Mouse (Mus musculus) neural tube, embryonic 14.5 days (tissue): Measurements from ENCODE around the gene Sh2b1. TPM values are rescaled to one million over a fixed set of nuclear protein-coding genes. Genes with fewer than 3 reads are reported as not detected.
A peak's percentile ranks its signal among the peaks of the same experiment; 100 is the strongest.

ENCODE experiments used
- ATAC-seq: fragments of 200-750 bp; cut with Nextera tagmentation; 2 replicates; pipeline ENCODE4 v1.8.0; 2017; ENCODE audit warnings: low read depth, mild to moderate bottlenecking, moderate TSS enrichment, moderate library complexity
- H3K27ac ChIP-seq: fragments of 300-500 bp; sonication (generic); 2 replicates; pipeline ENCODE4 v1.5.1; 2014; ENCODE audit warnings: low read depth, mild to moderate bottlenecking, control low read depth, low read length, moderate library complexity, mixed read lengths
- H3K27me3 ChIP-seq: fragments of 300-500 bp; sonication (generic); 2 replicates; pipeline ENCODE4 v1.6.1; 2014; ENCODE audit warnings: low read length; ENCODE audit not compliant: control insufficient read depth, insufficient read depth
- H3K36me3 ChIP-seq: fragments of 300-500 bp; sonication (generic); 2 replicates; pipeline ENCODE4 v1.6.1; 2014; ENCODE audit warnings: low read length, mixed read lengths; ENCODE audit not compliant: control insufficient read depth, insufficient read depth
- H3K4me1 ChIP-seq: fragments of 300-500 bp; sonication (generic); 2 replicates; pipeline ENCODE4 v1.6.1; 2014; ENCODE audit warnings: low read length; ENCODE audit not compliant: control insufficient read depth, insufficient read depth
- H3K4me2 ChIP-seq: fragments of 300-500 bp; sonication (generic); 2 replicates; pipeline ENCODE4 v1.6.1; 2014; ENCODE audit warnings: mild to moderate bottlenecking, low read depth, low read length, control low read depth
- H3K4me3 ChIP-seq: fragments of 300-500 bp; sonication (generic); 2 replicates; pipeline ENCODE4 v1.5.1; 2014; ENCODE audit warnings: low read depth, low read length, control low read depth, mixed read lengths
- H3K9ac ChIP-seq: fragments of 300-500 bp; sonication (generic); replicated peaks from 2 replicates; pipeline ENCODE4 v1.6.1; 2014; ENCODE audit warnings: low read depth, mild to moderate bottlenecking, control low read depth, low read length, mixed read lengths
- H3K9me3 ChIP-seq: fragments of 300-500 bp; sonication (generic); 2 replicates; pipeline ENCODE4 v1.6.1; 2016; ENCODE audit warnings: low read length; ENCODE audit not compliant: control insufficient read depth
- WGBS: fragments of 180-500 bp; shearing (Covaris S2); extraction: QIAGEN DNeasy Blood & Tissue Kit; methylation state at CpG from one replicate; pipeline ENCODE4 v1.1.7; 2014; 5-methylcytosine and 5-hydroxymethylcytosine counted together
- polyA plus RNA-seq: library from polyadenylated mRNA; unstranded; fragments of >200 nt; fragmentation: Nextera tagmentation; extraction: Ambion mirVana; gene quantifications from 2 replicates; pipeline ENCODE4 v1.2.1, GENCODE M21; 2014

The Sh2b1 gene
- polyA plus RNA-seq, 1 experiment from 2014 or later, result 61.1 TPM

DNA sequence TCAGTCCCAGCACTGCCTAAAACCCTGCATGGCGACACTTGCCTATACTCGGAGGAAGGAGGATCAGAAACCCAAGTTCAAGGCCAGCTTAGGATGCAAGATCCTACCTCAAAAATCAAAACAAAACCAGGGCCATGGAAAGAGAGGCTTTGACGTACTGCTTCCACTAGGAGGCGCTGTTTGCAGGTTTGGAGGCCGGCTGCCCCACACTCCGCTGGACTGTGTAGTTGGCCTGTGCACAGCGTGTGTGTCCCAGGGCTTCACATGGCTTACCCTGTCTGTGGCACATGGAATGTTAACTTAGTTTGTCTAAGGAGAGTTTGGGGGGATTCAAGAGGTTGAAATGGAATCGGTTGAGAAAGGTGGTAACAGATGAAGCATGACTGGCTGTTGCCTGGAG lies 38.4 kb downstream of the Sh2b1 start:
- Histone ChIP-seq H3K4me2 (no peak overlapping the region), H3K4me3 (no peak overlapping the region), H3K27ac (no peak overlapping the region), H3K27me3 (no peaks in the 10 kb centered on the region), H3K9me3 (no peaks in the 10 kb centered on the region), H3K9ac (no peak overlapping the region), H3K4me1 (no peaks in the 10 kb centered on the region), H3K36me3 (no peaks in the 10 kb centered on the region)
- 17% methylated on average over 8 of the region's 8 CpGs for WGBS
- no peak for ATAC-seq

DNA sequence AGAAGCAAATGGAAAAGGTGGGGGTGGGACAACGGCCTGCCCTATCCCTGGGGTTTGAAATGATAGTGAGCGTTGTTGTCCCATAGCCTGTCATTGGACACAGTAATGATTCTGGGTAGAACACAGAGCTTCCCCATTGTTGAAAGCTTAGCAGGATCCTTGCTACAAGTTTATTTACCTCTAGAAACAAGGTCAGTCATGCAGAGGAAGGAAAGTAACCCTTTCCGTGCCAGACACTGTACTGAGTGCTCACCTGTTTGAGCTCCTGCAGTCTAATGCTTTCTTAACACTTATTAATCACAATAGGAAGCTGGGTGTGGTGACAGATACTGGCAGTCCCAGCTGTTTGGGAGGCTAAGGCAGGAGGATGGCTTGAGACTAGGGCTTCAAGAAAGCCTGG lies 39.4 kb downstream of the Sh2b1 start:
- H3K36me3 ChIP-seq, result no peaks in the 10 kb centered on the region
- H3K27ac ChIP-seq, result no peak overlapping the region
- no peak for ATAC-seq
- H3K4me3 ChIP-seq, result no peak overlapping the region
- H3K4me2 ChIP-seq, result no peak overlapping the region
- no peak overlapping the region for H3K9ac ChIP-seq
- H3K9me3 ChIP-seq, result no peaks in the 10 kb centered on the region
- WGBS, result 87% methylated on average over 3 of the region's 3 CpGs
- H3K4me1 ChIP-seq, result no peaks in the 10 kb centered on the region
- no peaks in the 10 kb centered on the region for H3K27me3 ChIP-seq

DNA sequence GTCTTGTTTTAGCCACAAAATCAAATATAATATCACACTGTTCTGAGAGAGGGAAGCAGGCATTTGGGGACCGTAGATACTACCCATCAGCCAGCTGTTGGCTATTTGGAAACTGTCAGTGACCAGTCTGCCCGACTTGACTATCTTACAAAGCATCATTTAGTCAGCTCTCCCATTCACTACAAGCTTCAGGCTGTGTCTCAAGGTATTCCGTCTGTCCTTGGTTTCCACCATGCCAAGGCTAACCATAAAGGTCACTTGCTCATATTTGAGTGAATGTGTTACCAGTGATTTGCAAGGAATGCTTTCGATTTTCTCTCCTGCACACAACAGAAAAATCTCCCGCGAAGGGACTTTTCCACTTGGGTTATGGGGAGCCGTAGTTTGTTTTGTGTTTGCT lies 40.5 kb downstream of the Sh2b1 start:
- Histone ChIP-seq H3K27ac (no peak overlapping the region), H3K4me2 (no peak overlapping the region), H3K27me3 (no peaks in the 10 kb centered on the region), H3K9ac (no peak overlapping the region), H3K36me3 (no peaks in the 10 kb centered on the region), H3K4me3 (no peak overlapping the region), H3K4me1 (peaks cover under 1% of the 10 kb centered on the region; the same call in 1 of the 2 replicates), H3K9me3 (no peaks in the 10 kb centered on the region)
- ATAC-seq, result no peak
- 86% methylated on average over 7 of the region's 7 CpGs for WGBS

DNA sequence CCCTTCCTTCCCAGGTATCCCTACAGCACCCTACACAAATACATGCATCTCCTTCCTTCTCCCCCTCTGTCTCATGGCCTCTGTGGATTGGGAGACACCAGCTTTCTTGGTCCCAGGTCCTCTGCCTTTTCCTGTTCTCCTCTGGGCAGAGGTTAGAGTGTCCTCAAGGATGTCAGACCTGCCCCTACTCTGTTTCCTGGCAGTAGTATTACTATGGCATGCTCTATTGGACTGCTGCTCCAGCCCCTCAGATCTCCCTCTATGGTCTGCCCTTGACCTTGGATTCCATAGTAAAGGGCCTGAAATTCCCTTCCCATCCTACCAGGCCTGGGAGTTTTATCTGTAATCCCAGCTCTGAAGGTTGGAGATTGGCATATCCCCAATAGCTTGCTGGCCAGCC lies 45.1 kb downstream of the Sh2b1 start:
- peaks cover 4% of the 10 kb centered on the region; the same call in 1 of the 2 replicates for H3K4me1 ChIP-seq
- H3K9ac ChIP-seq, result no peak overlapping the region
- no peak for ATAC-seq
- no peaks in the 10 kb centered on the region for H3K9me3 ChIP-seq
- H3K27me3 ChIP-seq, result no peaks in the 10 kb centered on the region
- no peaks in the 10 kb centered on the region for H3K36me3 ChIP-seq
- H3K27ac ChIP-seq, result no peak overlapping the region
- no peak overlapping the region for H3K4me3 ChIP-seq
- no peak overlapping the region for H3K4me2 ChIP-seq

DNA sequence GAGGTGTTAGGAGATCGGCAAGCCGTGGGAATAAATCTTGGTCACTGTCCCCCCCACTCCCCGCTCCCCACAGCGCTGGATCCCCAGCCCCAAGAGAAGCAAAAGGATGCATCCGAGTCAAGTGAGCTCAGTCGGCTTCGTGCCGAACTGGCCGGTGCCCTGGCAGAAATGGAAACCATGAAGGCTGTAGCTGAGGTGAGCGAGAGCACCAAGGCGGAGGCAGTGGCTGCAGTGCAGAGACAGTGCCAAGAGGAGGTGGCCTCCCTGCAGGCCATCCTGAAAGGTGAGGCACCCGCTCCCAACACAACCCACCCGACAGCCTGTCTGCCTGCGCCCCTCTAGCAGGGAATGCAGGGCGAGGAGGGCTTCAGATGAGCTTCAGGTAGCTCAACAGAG lies 45.7 kb downstream of the Sh2b1 start:
- Histone ChIP-seq H3K4me1 (peaks cover 4% of the 10 kb centered on the region; the same call in 1 of the 2 replicates), H3K9me3 (no peaks in the 10 kb centered on the region), H3K27ac (no peak overlapping the region), H3K4me3 (peak overlapping the region; percentile 66), H3K9ac (0 out of 2 replicates have a peak overlapping the region, but pooled peaks have one; percentile 41), H3K27me3 (no peaks in the 10 kb centered on the region), H3K4me2 (peak overlapping the region; percentile 93), H3K36me3 (no peaks in the 10 kb centered on the region)
- peak; percentile 28 for ATAC-seq
- whole genome bisulfite sequencing, result 32% methylated on average over 15 of the region's 15 CpGs

DNA sequence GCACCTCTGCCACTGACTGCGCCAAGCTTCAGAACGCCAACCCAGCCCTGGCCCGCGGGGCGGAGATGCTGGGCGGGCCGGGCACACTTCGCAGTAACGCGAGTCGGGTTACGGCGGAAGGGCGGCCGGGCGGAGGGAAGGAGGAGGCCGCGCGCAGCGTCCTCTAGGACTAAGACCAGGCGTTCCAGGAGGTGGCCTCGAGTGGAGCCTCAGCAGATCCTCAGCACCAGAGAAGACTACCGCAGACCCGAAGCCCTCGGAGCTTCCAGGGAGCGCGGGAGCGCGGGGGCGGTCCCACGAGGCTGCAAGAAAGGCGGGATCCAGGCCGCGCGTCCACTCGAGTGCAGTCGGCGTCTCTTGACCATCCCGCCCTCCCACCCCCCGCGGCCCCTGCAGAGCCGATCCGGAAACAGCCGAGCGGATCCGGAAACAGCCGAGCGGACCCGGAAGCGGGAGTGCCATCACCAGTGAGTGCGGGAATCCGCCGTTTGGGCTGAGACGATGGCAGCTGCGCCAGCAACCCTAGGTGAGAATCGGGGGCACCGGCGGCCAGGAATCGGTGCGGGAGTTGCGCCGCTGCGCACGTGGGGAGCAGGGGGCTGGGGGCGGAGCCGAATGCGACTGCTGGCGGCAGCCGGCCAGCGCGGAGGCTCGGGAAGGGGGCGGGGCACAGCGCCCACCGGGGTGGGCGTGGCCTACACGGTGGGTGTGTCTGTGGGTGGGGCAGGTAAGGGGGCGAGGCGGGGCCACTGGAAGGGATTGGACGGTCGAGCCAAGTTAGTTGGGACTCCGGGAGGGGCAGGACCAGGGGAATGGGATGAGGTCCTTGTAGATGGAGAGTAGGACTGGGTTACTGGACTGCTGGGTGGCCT lies 46.4 kb downstream of the Sh2b1 start, which contains the start of gene Rabep2:
Rabep2 (plus strand) TSS at position 129 of the 872 bp plus-strand sequence.
- H3K4me3 ChIP-seq, result peak within 1 kb of the TSS; percentile 66
- under 1% methylated on average over 81 of the region's 82 CpGs for WGBS
- peak within 1 kb of the TSS; percentile 87 for H3K9ac ChIP-seq

DNA sequence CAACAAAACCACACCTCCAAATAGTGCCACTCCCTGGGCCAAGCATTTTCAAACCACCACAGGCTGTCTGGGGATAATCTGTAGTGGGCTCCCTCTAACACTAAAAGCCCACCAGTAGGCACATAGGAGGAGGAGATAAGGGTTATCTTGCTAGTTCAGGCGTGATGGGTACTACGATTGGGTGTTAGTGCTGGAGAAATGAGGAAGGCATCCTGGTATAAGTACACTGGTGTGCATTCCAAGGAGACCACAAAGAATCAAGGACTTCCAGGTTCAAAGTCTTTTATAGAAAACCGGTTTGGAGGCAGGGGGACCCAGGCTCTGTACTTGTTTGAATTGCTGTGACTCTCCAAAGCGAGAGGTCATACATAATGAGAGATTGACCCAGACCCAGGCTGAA lies 47.1 kb downstream of the Sh2b1 start:
- Histone ChIP-seq H3K9me3 (no peaks in the 10 kb centered on the region), H3K4me1 (peaks cover 4% of the 10 kb centered on the region; the same call in 1 of the 2 replicates), H3K4me2 (peak overlapping the region; percentile 93), H3K9ac (peak overlapping the region; percentile 87), H3K36me3 (no peaks in the 10 kb centered on the region), H3K27me3 (no peaks in the 10 kb centered on the region), H3K4me3 (peak overlapping the region; percentile 66), H3K27ac (peak overlapping the region; percentile 85)
- 0 out of 2 replicates have a peak, but pooled peaks have one; percentile 1 for ATAC-seq
- 16% methylated on average over 4 of the region's 4 CpGs for WGBS

More for the DNA sequence above, 46.4 kb downstream of the Sh2b1 start, which contains the start of gene Rabep2:
- peak; percentile 96 for ATAC-seq
- H3K4me1 ChIP-seq, result peaks cover 4% of the 10 kb centered on the region; the same call in 1 of the 2 replicates
- no peaks in the 10 kb centered on the region for H3K27me3 ChIP-seq
- H3K4me2 ChIP-seq, result peak within 1 kb of the TSS; percentile 93
- H3K27ac ChIP-seq, result peak within 1 kb of the TSS; percentile 85
- no peaks in the 10 kb centered on the region for H3K36me3 ChIP-seq
- H3K9me3 ChIP-seq, result no peaks in the 10 kb centered on the region

DNA sequence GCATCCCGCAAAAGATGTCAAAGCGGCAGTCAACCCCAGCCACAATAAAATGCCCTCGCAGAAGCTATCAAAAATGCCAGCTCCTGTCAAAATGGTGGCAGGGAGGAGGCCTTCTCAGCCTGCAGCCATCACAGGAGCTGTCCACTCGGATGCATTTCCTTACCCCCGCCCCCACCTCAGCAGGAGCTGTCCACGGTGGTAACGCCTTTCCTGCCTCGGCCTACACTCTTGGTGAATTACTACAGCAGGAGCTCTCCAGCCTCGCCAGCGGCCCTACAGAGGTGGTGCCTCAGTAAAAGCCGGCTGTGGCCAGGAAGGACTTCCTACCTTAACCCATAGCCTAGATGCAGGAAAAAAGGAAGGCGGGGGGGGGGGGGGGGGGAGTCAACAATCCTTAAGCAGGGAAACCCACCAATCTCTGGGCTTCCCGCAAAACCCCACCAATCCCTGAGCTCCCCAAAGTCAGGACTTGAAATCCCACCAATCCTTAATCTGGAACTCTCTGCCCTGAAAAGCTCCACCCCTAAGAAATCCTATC lies 47.8 kb downstream of the Sh2b1 start:
- no peaks in the 10 kb centered on the region for H3K9me3 ChIP-seq
- ATAC-seq, result no peak
- H3K4me1 ChIP-seq, result peaks cover 4% of the 10 kb centered on the region; the same call in 1 of the 2 replicates
- no peak overlapping the region for H3K4me2 ChIP-seq
- no peaks in the 10 kb centered on the region for H3K36me3 ChIP-seq
- H3K27ac ChIP-seq, result no peak overlapping the region
- 53% methylated on average over 12 of the region's 13 CpGs for WGBS
- no peak overlapping the region for H3K9ac ChIP-seq
- no peaks in the 10 kb centered on the region for H3K27me3 ChIP-seq
- no peak overlapping the region for H3K4me3 ChIP-seq

DNA sequence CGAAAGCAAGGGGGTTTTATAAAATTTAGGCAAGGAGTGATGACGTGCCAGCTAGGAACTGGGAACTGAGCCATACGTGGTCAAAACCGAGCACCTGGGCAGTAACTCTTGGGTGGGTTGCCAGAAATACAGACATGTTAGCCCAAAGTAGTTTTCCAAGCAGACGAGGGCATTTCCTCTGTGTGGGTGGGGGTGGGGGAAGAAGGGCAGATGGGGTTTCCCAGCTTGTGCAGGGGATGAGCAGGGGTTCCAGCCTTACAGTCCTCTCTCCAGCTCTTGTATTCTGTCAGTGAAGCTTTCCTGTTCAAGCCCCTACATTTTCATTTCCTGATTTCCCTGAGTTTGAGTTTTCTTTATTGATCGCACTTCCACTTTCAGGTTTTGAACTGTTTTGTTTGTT lies 51.1 kb downstream of the Sh2b1 start:
- Histone ChIP-seq H3K36me3 (no peaks in the 10 kb centered on the region), H3K27me3 (no peaks in the 10 kb centered on the region), H3K4me2 (no peak overlapping the region), H3K9me3 (no peaks in the 10 kb centered on the region), H3K9ac (no peak overlapping the region), H3K4me3 (no peak overlapping the region), H3K27ac (no peak overlapping the region), H3K4me1 (no peaks in the 10 kb centered on the region)
- ATAC-seq, result no peak
- WGBS, result 81% methylated on average over 6 of the region's 6 CpGs
